Mouse (Mus musculus) brain, adult 2 months (tissue): ENCODE measurements around the gene Mmp15.
A peak's percentile ranks its signal among the peaks of the same experiment; 100 is the strongest.

ENCODE experiments used
- DNase-seq: peaks from one replicate; pipeline ENCODE4 v3.0.0; 2011; ENCODE audit warnings: low read depth, low spot score

Mmp15 gene

GRCm38 (mm10) chr8:95341721-95342120 lies 10.3 kb upstream of the Mmp15 start:
- DNase-seq = no peak

- DNase-seq = no peak
These were observed 7.4 kb upstream of the Mmp15 start for GRCm38 (mm10) chr8:95344668-95345067.

DNA sequence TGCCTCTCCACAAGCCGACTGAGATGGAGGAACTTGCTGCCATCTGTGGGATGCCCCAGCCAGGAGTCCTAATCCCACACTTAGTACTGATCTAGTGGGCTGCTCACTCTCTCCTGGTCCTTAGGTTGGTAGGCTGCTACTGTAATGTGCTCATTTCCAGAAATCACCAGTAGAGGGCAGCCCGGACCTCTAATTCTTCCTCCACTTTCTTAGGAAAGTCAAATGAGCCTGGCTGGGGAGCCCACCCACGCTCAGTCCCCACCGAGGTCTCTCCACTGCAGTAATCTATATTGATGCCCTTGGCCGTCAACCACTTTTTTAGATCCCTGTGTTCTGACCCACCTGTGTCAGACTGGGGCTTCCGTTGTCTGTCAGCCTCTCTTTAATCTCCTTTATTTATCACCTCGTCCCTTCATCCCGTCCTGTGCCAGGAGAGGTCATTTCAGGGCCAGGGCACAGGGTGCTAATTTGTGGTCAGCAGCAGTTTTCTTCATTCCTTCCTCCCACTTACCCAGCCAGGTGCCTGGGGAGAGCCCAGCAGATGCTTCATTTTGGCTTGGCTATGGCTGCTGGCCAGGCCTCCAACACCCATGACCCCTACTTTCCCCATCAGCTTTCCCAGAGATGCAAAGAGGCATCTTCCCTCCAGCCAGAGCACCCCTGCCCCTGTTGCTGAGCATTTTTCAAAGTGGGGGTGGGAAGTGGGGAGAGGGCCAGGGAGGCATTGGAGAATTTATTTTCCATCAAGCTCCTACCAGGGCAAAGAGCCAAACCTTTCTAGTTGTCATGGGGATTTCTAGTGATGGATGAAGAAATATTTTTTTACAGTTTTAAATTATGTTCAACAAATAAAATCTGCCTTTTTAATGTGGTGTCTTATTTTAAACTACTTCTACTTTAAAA lies 5.2 kb upstream of the Mmp15 start:
- DNase-seq = peak; percentile 76

DNA sequence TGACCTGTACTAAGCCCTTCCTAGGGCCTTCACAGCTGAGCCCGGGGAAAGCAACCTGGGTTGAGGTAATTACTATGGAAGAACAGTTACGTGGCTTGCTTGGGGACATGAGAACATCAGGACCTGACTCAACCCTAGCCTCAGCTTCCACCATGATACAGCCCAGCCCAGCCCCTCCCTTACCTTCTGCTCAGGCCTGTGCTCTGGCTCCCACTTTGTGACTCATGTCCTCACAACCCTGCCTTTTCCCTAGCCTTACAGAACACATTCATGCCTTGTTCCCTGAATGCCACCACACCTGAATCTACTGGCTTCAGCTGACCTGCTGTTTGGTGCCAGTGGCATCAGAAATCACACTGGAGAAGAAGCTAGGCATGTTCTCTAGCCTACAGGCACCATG lies 3.7 kb upstream of the Mmp15 start:
- DNase-seq = peak; percentile 27

GRCm38 (mm10) chr8:95348811-95349630 lies 3.0 kb upstream of the Mmp15 start:
- DNase-seq = peak; percentile 89

GRCm38 (mm10) chr8:95351461-95351860 lies 607 bp upstream of the Mmp15 start:
- peak; percentile 65 for DNase-seq

DNA sequence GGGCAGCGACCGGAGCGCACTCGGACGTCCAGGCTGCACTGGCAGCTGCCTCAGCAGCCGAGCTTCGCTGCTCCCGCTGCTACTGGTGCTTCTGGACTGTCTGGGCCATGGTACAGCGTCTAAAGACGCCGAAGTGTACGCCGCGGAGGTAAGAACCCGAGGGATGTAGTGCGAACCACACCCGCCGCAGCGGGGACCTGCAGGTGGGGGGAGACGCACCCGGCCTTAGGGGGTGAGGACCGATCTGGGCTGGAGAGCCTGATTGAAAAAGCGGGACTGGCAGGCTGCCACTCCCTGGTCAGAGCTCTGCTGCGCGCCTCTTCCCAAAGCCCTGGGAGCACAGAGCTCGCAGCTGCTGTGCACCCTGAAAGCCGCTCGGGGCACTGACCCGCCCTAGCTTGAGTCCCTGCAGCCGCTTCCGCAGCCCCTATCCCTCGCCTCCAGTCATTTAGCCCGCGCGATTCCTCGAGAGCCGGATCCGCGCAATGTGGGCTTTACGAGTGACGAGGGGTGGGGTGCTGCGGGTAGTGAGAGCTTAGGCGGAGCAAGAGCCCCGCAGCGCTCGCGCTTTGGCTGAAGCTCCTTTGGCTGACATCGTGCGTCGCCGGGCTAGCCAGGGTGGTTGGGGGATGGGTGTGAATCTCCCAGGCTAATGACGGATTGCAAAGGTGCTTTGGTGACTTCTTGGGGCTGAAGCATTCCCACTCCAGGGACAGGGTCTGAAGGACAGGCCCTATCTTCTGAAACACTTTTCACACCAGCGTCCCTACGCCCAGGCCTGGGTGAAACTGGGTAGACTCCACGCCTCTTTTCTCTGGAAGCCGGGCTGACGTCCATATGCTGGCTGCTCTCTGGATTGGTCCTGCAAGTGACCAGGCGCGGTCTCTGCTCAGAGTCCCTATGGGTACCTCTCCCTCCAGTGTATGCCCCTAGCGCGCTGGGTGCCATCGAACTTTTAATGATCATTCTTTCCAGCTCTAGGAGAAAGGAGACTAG lies 1.1 kb downstream of the Mmp15 start:
- DNase-seq = peak; percentile 43

GRCm38 (mm10) chr8:95354606-95355005 lies 2.5 kb downstream of the Mmp15 start:
- no peak for DNase-seq

GRCm38 (mm10) chr8:95358550-95359411 lies 6.7 kb downstream of the Mmp15 start:
- no peak for DNase-seq

DNA sequence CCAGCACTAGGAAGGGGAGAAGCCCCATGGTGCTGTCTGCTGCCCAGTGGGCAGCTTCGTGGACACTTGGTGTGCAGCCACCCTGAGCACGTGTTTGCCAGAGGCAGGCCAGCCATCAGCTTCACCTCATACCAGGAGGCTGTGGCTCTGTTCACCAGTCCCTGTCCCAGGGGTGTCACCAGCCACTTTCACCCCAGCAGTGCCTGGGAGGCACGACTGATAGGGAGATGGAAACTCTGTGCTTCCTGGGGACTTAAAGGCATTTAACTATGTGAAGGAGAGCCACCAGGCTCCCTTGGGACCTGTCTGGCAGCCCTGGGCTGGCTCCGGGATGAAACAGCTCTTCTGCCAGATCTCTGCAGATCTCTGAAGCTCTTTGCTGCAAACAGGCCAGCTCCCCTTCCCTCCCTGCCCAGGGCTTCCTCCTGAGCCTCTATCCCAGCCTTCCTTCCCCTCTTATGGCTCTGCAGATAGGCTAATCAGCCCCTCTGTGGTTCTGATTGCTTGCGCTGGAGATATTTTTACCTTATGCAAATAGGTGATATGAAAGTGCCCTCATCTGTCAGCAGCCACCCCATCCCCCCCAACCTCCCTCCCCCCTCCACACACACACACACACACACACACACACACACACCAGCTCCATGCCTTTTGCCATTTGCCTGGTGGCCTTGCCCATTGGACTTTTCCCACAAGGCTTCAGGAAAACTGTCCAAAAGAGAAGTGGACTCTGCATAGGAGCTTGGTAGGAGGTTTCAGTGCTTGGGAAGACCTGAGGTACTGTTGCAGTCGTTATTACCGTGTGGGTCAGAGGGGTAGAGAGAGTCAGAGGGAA lies 8.3 kb downstream of the Mmp15 start:
- DNase-seq = peak; percentile 20

DNA sequence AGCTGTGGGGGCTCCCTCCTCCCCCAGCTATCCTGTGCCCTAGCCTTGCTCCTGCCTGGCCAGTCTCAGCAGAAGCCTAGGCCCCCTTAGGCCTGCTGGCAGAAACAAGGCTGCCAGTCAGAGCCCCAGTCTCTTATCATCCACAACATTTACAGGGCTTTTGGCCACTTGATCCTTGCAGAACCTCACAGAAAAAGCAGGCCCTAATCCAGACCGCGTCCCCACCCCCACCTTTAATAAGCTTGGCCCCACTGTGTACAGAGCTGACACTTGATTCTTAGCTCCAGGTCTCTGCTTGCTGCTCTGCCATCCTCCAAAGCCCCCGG lies 8.9 kb downstream of the Mmp15 start:
- DNase-seq = no peak

DNA sequence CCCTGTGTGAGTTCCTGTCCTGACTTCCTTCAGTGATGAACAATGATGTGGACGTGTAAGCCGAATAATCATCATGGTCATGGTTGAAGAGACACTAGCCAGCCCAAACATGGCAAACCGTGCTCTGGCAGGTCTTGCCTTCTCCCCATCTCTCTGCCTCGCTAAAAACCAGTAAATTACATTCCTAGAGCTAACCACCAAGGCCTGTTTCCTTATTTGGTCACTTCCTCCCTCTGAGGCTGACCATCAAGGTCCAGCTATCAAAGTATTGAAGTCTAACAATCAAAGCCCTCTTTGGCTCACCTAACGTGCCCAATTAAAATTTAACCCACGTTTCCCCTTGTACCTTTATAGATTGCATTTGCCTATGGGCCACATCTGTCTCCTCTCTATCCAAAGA lies 10.2 kb downstream of the Mmp15 start:
- DNase-seq = no peak

- no peak for DNase-seq
These were observed 11.8 kb downstream of the Mmp15 start for GRCm38 (mm10) chr8:95363849-95364248.

GRCm38 (mm10) chr8:95369581-95370326 lies 17.7 kb downstream of the Mmp15 start:
- DNase-seq = no peak

DNA sequence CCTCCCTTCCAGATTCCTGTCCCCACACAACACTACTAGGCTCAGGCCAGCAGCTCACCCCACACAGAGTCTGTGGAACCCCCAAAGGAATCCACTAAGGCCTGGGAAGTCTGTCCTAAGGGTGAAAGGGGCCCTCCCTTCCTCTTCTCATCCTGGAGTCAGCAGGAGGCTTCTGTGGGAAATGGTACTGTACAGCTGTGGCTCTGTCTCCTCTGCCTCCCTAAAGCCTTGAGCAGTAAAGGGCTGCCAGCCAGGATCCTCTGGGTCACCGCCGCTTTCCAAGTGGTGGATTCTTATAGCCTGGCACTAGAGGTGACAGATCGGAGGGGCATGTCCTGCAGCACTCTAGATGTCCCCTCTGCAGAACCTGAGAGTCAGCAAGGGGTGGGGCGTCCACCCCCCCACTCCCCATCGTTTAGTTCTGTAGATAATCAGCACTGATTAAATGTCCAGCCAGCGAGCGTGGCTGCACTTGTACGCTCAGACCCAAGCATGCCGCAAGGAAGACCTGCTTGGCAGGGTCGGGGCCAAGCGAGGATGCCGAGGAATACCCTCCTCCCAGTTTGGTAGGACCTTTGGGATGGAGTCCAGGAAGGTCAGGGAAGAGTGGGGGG lies 21.4 kb downstream of the Mmp15 start:
- no peak for DNase-seq

DNA sequence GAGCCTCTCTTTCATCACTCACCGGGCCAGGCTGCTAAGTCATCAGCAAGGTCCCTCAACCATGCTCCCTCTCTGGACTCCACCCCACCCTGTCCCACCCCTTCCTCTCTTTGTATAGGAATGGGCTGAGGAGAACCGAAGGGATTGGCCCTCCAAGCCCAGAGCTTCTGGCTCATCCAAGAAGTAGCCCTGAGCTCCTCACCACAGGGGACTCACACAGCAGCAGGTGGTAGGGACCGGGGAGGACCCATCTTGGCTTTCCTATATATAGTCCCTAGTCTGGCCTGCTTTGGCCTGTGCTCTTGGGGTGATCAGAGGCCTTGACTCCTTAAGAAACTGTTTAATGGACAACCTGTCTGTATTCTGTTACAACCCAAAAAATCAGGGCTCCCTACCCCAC lies 22.4 kb downstream of the Mmp15 start:
- no peak for DNase-seq

GRCm38 (mm10) chr8:95375374-95375930 lies 23.4 kb downstream of the Mmp15 start:
- peak; percentile 56 for DNase-seq

DNA sequence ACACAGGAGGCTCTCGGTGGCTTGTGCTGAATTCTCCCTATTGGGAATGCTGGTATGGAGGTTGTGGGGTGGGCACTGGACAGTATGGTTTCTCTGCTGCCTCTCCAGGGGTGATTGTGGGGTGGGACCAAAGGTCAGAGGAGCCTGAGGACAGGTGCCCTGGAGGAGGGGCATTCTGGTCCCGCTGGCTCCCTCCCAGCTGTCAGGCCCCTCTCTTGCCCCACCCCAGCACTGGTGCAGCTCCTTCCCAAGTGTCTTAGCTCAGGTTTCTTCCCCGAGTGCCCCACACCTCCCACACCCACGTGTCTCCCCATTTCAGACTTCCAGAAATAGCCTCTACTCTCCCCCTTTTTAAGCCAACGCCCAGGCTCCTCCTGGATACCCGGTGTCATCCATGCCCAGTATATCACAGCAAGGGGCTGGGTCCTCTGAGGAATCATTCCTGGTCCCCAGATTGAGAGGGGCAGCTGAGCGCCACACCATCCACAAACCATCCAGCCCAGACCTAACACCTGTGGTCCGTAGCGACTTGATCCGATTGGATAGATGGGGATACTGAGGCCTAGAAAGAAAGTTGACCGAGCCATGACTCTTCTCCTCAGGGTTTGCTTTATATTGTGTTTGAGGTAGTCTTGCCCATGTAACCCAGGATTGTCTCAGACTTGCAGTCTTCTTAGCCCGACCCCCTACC lies 24.4 kb downstream of the Mmp15 start:
- no peak for DNase-seq
